Mouse (Mus musculus) forebrain, embryonic 11.5 days (tissue): ENCODE measurements at regions not wholly inside any gene's neighbourhood (a gene's known extent, or its start where the extent isn't known, plus 50 kb on each side); places are given as distances from the start of the nearest gene placed in this dataset.

Source experiments
- ATAC-seq: fragments of 200-750 bp; cut with Nextera tagmentation; replicated peaks from 2 replicates; pipeline ENCODE4 v1.8.0; 2017; ENCODE audit warnings: moderate TSS enrichment; ENCODE audit not compliant: low FRiP score
- DNase-seq: peaks from one replicate; pipeline ENCODE4 v3.0.0-alpha.2; 2017; ENCODE audit warnings: low spot score
- H3K27ac ChIP-seq: fragments of 300-500 bp; sonication (generic); 2 replicates; pipeline ENCODE4 v1.5.1; 2014; ENCODE audit warnings: low read depth, low read length
- H3K27me3 ChIP-seq: fragments of 300-500 bp; sonication (generic); 2 replicates; pipeline ENCODE4 v1.6.1; 2014; ENCODE audit warnings: mild to moderate bottlenecking, low read length, mixed read lengths; ENCODE audit not compliant: control insufficient read depth, insufficient read depth
- H3K36me3 ChIP-seq: fragments of 300-500 bp; sonication (generic); 2 replicates; pipeline ENCODE4 v1.6.1; 2014; ENCODE audit warnings: mild to moderate bottlenecking, low read length, moderate library complexity, mixed read lengths; ENCODE audit not compliant: control insufficient read depth, insufficient read depth
- H3K4me1 ChIP-seq: fragments of 300-500 bp; sonication (generic); replicated peaks from 2 replicates; pipeline ENCODE4 v1.6.1; 2014; ENCODE audit warnings: low read length, mixed read lengths; ENCODE audit not compliant: control insufficient read depth, insufficient read depth
- H3K4me2 ChIP-seq: fragments of 300-500 bp; sonication (generic); 2 replicates; pipeline ENCODE4 v1.6.1; 2014; ENCODE audit warnings: low read depth, mild to moderate bottlenecking, low read length, moderate library complexity, mixed read lengths; ENCODE audit not compliant: severe bottlenecking
- H3K4me3 ChIP-seq: fragments of 300-500 bp; sonication (generic); 2 replicates; pipeline ENCODE4 v1.5.1; 2014; ENCODE audit warnings: low read depth, low read length
- H3K9ac ChIP-seq: fragments of 300-500 bp; sonication (generic); 2 replicates; pipeline ENCODE4 v1.6.1; 2014; ENCODE audit warnings: low read length
- H3K9me3 ChIP-seq: fragments of 300-500 bp; sonication (generic); 2 replicates; pipeline ENCODE4 v1.6.1; 2016; ENCODE audit warnings: low read length, mixed read lengths; ENCODE audit not compliant: control insufficient read depth
- WGBS: fragments of 180-500 bp; shearing (Covaris S2); extraction: QIAGEN DNeasy Blood & Tissue Kit; methylation state at CpG from one replicate; pipeline ENCODE4 v1.1.7; 2014; 5-methylcytosine and 5-hydroxymethylcytosine counted together

DNA sequence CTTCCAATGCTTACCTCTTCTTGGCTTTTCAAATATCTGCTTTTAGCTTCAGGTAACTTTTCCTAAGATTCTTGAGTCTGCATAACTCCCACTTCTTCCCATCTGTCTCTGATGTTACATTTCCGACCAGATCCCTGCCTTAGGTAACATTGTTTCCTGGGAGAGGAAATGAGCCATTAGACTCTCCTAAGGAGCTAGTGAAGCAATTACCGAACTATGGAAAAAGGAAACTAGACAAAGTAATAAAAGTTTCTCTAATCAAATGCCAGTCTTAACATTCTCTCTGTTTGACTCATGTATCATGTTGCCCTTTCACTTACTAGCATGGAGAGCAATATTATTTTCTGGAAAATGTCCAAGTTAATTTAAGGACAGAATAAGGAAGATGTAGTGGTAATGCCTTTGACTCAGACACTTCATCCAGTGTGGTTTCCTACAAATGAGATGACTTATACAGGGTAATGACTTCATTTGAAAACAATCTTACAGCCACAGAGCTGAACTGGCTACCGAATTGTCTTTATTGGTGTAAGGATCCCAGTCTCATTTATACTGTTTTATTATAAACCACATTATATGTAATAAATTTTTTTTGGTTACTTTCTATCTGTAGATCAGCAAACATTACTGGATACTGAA is 263.8 kb upstream of the Fam84a start:
- H3K9me3 ChIP-seq, result no peaks in the 10 kb centered on the region
- 86% methylated on average over 3 of the region's 3 CpGs for WGBS
- H3K4me2 ChIP-seq, result no peak overlapping the region
- H3K4me1 ChIP-seq, result no peaks in the 10 kb centered on the region
- H3K4me3 ChIP-seq, result no peak overlapping the region
- no peak overlapping the region for H3K27ac ChIP-seq
- H3K36me3 ChIP-seq, result no peaks in the 10 kb centered on the region
- ATAC-seq (no peak), DNase-seq (no peak)
- H3K9ac ChIP-seq, result no peak overlapping the region
- no peaks in the 10 kb centered on the region for H3K27me3 ChIP-seq

DNA sequence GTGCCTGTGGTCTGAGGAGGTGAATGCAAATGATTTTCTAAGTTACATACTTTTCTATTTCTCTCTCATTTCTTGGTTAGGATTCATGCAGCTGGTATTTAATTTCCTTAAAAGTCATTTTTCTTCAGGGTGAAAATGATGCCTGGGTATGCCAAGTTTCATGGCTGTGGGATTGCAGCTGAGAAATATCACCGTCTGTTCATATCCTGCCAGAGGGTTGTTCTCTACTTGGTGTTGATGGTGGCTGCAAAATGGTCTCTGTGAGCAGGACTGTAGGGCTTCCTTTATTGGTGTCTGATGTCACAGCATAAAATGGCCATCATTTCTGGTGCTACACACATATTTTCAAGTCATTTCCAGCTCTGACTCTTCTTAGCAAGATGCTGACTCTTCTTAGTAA is 259.2 kb upstream of the Fam84a start:
- no peaks in the 10 kb centered on the region for H3K4me1 ChIP-seq
- H3K27ac ChIP-seq, result no peak overlapping the region
- 100% methylated on average over 1 of the region's 1 CpGs for WGBS
- H3K4me3 ChIP-seq, result no peak overlapping the region
- H3K9me3 ChIP-seq, result no peaks in the 10 kb centered on the region
- no peak overlapping the region for H3K4me2 ChIP-seq
- DNase-seq (no peak), ATAC-seq (no peak)
- no peaks in the 10 kb centered on the region for H3K27me3 ChIP-seq
- no peak overlapping the region for H3K9ac ChIP-seq
- H3K36me3 ChIP-seq, result no peaks in the 10 kb centered on the region

DNA sequence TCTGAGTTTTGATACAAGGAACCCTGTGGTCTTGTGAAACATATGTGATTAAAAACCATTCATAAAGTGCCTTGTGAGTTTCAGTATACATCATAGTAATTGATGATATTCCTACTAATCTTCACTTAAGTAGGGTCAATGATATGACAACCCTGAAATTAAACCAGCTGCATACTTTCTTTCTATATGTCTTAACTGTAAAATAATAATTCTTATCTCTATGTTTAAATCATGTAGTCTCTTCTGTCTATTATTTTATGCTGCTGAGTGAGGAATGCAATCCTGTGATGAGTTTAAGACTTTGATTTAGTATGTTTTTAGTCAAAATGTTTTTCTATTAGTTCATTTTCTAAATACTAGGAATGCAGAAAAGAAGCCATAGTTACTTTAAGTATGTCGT is 253.9 kb upstream of the Fam84a start:
- Histone ChIP-seq H3K4me1 (no peaks in the 10 kb centered on the region), H3K9me3 (no peaks in the 10 kb centered on the region), H3K4me2 (no peak overlapping the region), H3K4me3 (no peak overlapping the region), H3K9ac (no peak overlapping the region), H3K27ac (no peak overlapping the region), H3K36me3 (no peaks in the 10 kb centered on the region), H3K27me3 (no peaks in the 10 kb centered on the region)
- DNase-seq (no peak), ATAC-seq (no peak)
- 93% methylated on average over 1 of the region's 1 CpGs for WGBS

DNA sequence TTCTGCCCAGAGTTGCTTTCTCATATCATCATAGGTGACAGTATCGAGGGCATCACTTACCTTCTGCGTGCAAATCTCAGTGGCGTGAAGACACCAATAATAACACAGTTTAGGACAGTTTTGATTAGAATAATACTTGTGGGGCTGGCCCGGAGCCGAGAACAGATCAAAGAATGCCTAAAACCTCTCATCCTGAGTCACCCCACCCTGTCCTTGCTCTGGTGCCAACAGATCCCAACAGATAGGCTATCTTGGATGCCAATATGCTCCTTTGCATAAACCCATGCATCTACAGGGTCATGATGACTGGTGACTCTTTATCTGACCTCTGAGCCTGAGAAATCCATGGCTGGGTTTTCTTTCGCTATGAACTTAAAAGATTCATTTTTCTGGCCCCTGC is 224.4 kb upstream of the Fam84a start:
- Histone ChIP-seq H3K4me3 (no peak overlapping the region), H3K36me3 (no peaks in the 10 kb centered on the region), H3K9me3 (no peaks in the 10 kb centered on the region), H3K4me2 (no peak overlapping the region), H3K4me1 (no peaks in the 10 kb centered on the region), H3K27me3 (no peaks in the 10 kb centered on the region), H3K9ac (no peak overlapping the region), H3K27ac (no peak overlapping the region)
- 89% methylated on average over 6 of the region's 6 CpGs for WGBS
- no peak for DNase-seq
- no peak for ATAC-seq

DNA sequence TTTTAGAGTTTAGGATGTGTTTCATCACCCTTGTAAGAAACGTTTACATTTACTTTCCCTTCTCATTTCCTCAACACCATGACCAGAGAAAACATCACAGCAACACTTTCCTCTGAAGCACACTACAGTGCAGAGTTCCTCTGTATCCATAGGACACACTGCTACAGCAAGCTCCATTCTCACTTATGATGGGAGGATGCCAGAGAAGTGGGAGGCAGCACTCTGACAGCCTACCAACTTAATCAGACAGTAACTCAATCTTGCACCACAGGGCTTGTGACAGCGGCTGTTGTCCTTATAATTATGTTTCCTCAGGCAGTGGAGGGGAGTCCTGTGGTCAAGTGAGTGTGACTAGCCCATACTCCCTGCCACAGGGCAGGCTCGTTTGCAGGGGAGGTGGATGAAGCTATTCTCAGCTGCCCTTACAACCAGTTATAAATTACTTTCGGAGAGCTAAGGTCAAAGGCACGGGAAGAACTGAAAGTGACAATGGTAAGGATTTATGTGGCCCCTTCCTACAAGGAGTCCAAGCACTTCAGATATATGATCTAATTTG is 186.5 kb upstream of the Fam84a start:
- Histone ChIP-seq H3K36me3 (no peaks in the 10 kb centered on the region), H3K27me3 (no peaks in the 10 kb centered on the region), H3K9me3 (no peaks in the 10 kb centered on the region), H3K27ac (no peak overlapping the region), H3K4me3 (no peak overlapping the region), H3K4me2 (no peak overlapping the region), H3K9ac (no peak overlapping the region), H3K4me1 (no peaks in the 10 kb centered on the region)
- ATAC-seq (no peak), DNase-seq (no peak)
- WGBS, result 48% methylated on average over 5 of the region's 5 CpGs

- no peak for ATAC-seq
- DNase-seq, result no peak
- H3K4me2 ChIP-seq, result no peak overlapping the region
- no peaks in the 10 kb centered on the region for H3K4me1 ChIP-seq
- no peaks in the 10 kb centered on the region for H3K9me3 ChIP-seq
- no peaks in the 10 kb centered on the region for H3K36me3 ChIP-seq
- no peaks in the 10 kb centered on the region for H3K27me3 ChIP-seq
- H3K4me3 ChIP-seq, result no peak overlapping the region
- no peak overlapping the region for H3K27ac ChIP-seq
- no peak overlapping the region for H3K9ac ChIP-seq
- WGBS, result 63% methylated on average over 3 of the region's 3 CpGs
Measured at GRCm38 (mm10) chr12:14337813-14338212, 186.0 kb upstream of the Fam84a start.

GRCm38 (mm10) chr12:14318693-14319092 is 166.8 kb upstream of the Fam84a start:
- DNase-seq (no peak), ATAC-seq (no peak)
- no peak overlapping the region for H3K4me2 ChIP-seq
- no peak overlapping the region for H3K9ac ChIP-seq
- no peaks in the 10 kb centered on the region for H3K4me1 ChIP-seq
- H3K27me3 ChIP-seq, result no peaks in the 10 kb centered on the region
- no peak overlapping the region for H3K27ac ChIP-seq
- H3K36me3 ChIP-seq, result no peaks in the 10 kb centered on the region
- WGBS, result 90% methylated on average over 3 of the region's 3 CpGs
- H3K9me3 ChIP-seq, result no peaks in the 10 kb centered on the region
- H3K4me3 ChIP-seq, result no peak overlapping the region

GRCm38 (mm10) chr12:14316392-14316791 is 164.5 kb upstream of the Fam84a start:
- Histone ChIP-seq H3K36me3 (no peaks in the 10 kb centered on the region), H3K4me1 (no peaks in the 10 kb centered on the region), H3K4me2 (no peak overlapping the region), H3K27me3 (no peaks in the 10 kb centered on the region), H3K4me3 (no peak overlapping the region), H3K9me3 (no peaks in the 10 kb centered on the region), H3K27ac (no peak overlapping the region), H3K9ac (no peak overlapping the region)
- ATAC-seq (no peak), DNase-seq (no peak)
- WGBS, result 94% methylated on average over 2 of the region's 2 CpGs

DNA sequence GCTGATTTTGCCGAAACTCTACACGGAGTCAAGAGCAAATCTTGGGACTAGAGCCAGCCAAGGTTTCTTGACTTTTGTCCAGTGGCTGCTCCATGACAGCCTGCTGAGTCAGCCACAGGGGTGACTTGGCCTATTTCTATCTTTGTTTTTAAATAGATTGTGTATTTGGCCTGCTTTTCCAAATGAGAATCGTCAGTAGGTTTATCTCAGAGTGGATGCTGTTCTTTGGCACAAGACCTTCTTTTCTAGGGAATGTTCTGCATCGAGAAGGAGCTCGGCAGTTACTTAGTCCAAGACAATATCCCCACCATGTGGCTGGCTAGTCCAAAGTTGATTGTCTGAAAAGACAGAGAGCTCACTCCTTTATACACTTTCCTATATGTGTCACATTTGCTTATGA is 163.9 kb upstream of the Fam84a start:
- no peaks in the 10 kb centered on the region for H3K36me3 ChIP-seq
- no peak overlapping the region for H3K27ac ChIP-seq
- ATAC-seq (no peak), DNase-seq (no peak)
- no peak overlapping the region for H3K4me3 ChIP-seq
- H3K9me3 ChIP-seq, result no peaks in the 10 kb centered on the region
- no peak overlapping the region for H3K4me2 ChIP-seq
- no peaks in the 10 kb centered on the region for H3K27me3 ChIP-seq
- H3K4me1 ChIP-seq, result no peaks in the 10 kb centered on the region
- WGBS, result 79% methylated on average over 5 of the region's 5 CpGs
- H3K9ac ChIP-seq, result no peak overlapping the region
